Mouse (Mus musculus): Measurements from ENCODE around the gene Eva1c. TPM values are rescaled to one million over a fixed set of nuclear protein-coding genes. Genes with fewer than 3 reads are reported as not detected.

Eva1c gene
- polyA plus RNA-seq, 1 experiment from 2014 or later: 0.52 TPM

DNA sequence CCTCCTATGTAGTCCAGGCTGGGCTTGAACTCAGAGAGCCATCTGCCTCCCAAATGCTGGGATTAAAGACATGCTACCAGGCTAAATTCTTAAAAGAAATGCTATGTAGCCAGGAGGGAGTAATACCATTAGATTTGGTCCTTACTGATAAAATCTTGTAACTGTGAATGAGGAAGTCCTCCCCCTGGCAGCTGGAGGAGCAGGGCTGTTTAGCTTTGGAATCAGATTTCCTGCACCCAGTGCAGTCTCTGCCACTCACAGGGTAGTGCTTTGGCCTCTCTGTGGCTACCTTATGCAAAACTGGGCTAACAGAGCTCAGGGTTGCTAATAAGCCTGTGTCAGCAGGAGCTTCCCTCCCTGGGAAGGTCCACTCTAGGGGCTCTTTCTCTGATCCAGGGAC is 31.8 kb upstream of the Eva1c start:
- Histone ChIP-seq H3K36me3 (replicated peaks; ENCODE audit: control insufficient read depth, insufficient read depth, low read depth, low read length) (peaks cover under 1% of the 10 kb centered on the region; the same call in 1 of the 2 replicates), H3K4me3 (ENCODE audit: low read depth, low read length) (no peak overlapping the region), H3K27me3 (ENCODE audit: control insufficient read depth, insufficient read depth, low read length) (no peaks in the 10 kb centered on the region), H3K4me2 (ENCODE audit: low read depth, low read length) (no peak overlapping the region), H3K9me3 (replicated peaks; ENCODE audit: control insufficient read depth, low read length) (no peaks in the 10 kb centered on the region), H3K4me1 (ENCODE audit: control insufficient read depth, insufficient read depth, low read length) (no peaks in the 10 kb centered on the region), H3K27ac (replicated peaks; ENCODE audit: low read depth, low read length) (no peak overlapping the region), H3K9ac (replicated peaks; ENCODE audit: low read length) (no peak overlapping the region)
- ATAC-seq (replicated peaks; ENCODE audit: insufficient number of reproducible peaks, low FRiP score, low TSS enrichment, low read depth): no peak
- no peak for DNase-seq (ENCODE audit: low spot score)

- Histone ChIP-seq H3K27ac (replicated peaks; ENCODE audit: low read depth, low read length) (no peak overlapping the region), H3K27me3 (ENCODE audit: control insufficient read depth, insufficient read depth, low read length) (no peaks in the 10 kb centered on the region), H3K4me2 (ENCODE audit: low read depth, low read length) (no peak overlapping the region), H3K4me3 (ENCODE audit: low read depth, low read length) (no peak overlapping the region), H3K36me3 (replicated peaks; ENCODE audit: control insufficient read depth, insufficient read depth, low read depth, low read length) (peaks cover 2% of the 10 kb centered on the region; the same call in 1 of the 2 replicates), H3K9ac (replicated peaks; ENCODE audit: low read length) (no peak overlapping the region), H3K9me3 (replicated peaks; ENCODE audit: control insufficient read depth, low read length) (no peaks in the 10 kb centered on the region), H3K4me1 (ENCODE audit: control insufficient read depth, insufficient read depth, low read length) (no peaks in the 10 kb centered on the region)
- no peak for ATAC-seq (replicated peaks; ENCODE audit: insufficient number of reproducible peaks, low FRiP score, low TSS enrichment, low read depth)
- no peak for DNase-seq (ENCODE audit: low spot score)
- 88% methylated on average over 8 of the region's 8 CpGs for WGBS
These were observed 28.1 kb upstream of the Eva1c start for GRCm38 (mm10) chr16:90798446-90798845.

DNA sequence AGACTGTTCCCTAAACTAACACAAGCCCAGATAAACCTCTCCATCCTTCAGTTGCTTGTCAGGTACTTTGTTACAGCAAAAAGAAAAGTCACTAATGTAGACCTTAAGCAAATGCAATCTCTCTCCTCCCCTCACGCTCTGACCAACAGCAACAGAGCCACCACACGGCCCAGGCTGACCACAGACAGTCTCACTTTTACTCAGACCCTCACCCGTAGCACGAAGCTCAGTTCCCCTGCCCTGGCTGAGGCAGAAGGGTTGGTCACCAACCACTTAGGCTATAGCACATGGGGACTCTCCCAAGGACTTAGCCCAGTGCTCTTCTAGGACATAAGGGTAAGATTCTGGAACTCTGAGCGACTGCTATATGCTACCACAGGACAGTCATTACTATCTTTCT is 27.7 kb upstream of the Eva1c start:
- no peaks in the 10 kb centered on the region for H3K9me3 ChIP-seq (replicated peaks; ENCODE audit: control insufficient read depth, low read length)
- no peaks in the 10 kb centered on the region for H3K27me3 ChIP-seq (ENCODE audit: control insufficient read depth, insufficient read depth, low read length)
- H3K4me2 ChIP-seq (ENCODE audit: low read depth, low read length): no peak overlapping the region
- H3K36me3 ChIP-seq (replicated peaks; ENCODE audit: control insufficient read depth, insufficient read depth, low read depth, low read length): peaks cover 2% of the 10 kb centered on the region; the same call in 1 of the 2 replicates
- no peak overlapping the region for H3K27ac ChIP-seq (replicated peaks; ENCODE audit: low read depth, low read length)
- ATAC-seq (replicated peaks; ENCODE audit: insufficient number of reproducible peaks, low FRiP score, low TSS enrichment, low read depth) (no peak), DNase-seq (ENCODE audit: low spot score) (no peak)
- no peak overlapping the region for H3K9ac ChIP-seq (replicated peaks; ENCODE audit: low read length)
- no peak overlapping the region for H3K4me3 ChIP-seq (ENCODE audit: low read depth, low read length)
- H3K4me1 ChIP-seq (ENCODE audit: control insufficient read depth, insufficient read depth, low read length): no peaks in the 10 kb centered on the region
- WGBS: 90% methylated on average over 5 of the region's 5 CpGs

- H3K9ac ChIP-seq (replicated peaks; ENCODE audit: low read length): no peak overlapping the region
- no peak overlapping the region for H3K27ac ChIP-seq (replicated peaks; ENCODE audit: low read depth, low read length)
- ATAC-seq (replicated peaks; ENCODE audit: insufficient number of reproducible peaks, low FRiP score, low TSS enrichment, low read depth) (no peak), DNase-seq (ENCODE audit: low spot score) (no peak)
- H3K36me3 ChIP-seq (replicated peaks; ENCODE audit: control insufficient read depth, insufficient read depth, low read depth, low read length): peaks cover 2% of the 10 kb centered on the region
- no peaks in the 10 kb centered on the region for H3K9me3 ChIP-seq (replicated peaks; ENCODE audit: control insufficient read depth, low read length)
- no peaks in the 10 kb centered on the region for H3K4me1 ChIP-seq (ENCODE audit: control insufficient read depth, insufficient read depth, low read length)
- H3K4me3 ChIP-seq (ENCODE audit: low read depth, low read length): no peak overlapping the region
- H3K4me2 ChIP-seq (ENCODE audit: low read depth, low read length): no peak overlapping the region
- 87% methylated on average over 10 of the region's 10 CpGs for WGBS
- no peaks in the 10 kb centered on the region for H3K27me3 ChIP-seq (ENCODE audit: control insufficient read depth, insufficient read depth, low read length)
These were observed 26.7 kb upstream of the Eva1c start for GRCm38 (mm10) chr16:90799840-90800239.

DNA sequence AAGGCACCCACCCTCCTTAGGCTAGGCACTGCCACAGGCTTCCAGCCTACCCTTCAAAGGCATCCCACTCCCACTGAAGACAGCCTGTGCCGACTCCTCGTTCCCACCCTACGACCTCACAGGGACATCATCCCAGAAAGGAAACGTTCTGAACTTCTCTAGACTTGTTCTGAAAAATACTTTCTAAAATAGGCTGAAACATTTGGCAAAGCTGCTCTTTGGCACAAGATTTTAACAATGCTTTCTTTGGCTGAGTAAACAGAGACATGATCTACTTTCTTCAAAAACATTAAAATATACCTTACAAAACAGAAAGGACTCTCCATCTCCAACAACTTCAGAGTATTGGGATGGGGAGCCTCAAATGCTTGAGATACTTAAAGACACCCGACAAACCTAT is 25.3 kb upstream of the Eva1c start:
- DNase-seq (ENCODE audit: low spot score): no peak
- Histone ChIP-seq H3K4me1 (ENCODE audit: control insufficient read depth, insufficient read depth, low read length) (no peaks in the 10 kb centered on the region), H3K36me3 (replicated peaks; ENCODE audit: control insufficient read depth, insufficient read depth, low read depth, low read length) (peaks cover 2% of the 10 kb centered on the region)

DNA sequence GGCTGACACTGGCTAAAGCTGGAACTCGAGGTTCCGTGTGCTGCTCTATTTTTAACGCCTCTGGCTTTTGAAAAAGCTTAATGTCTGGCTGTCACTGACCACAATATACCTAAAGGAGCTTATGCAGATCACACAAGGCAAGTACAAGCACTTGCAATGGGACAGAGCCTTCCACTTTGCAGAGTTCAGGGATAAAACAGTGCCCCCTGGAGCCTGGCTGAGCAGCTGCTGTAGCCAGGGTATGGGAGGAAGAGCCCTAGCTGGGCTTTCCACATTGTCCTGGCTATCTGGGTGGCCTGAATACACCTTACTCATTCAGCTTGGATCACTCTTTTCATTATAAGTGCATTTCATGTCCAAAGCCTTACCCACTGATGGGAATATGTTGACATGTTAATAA is 24.6 kb upstream of the Eva1c start:
- Histone ChIP-seq H3K4me2 (ENCODE audit: low read depth, low read length) (no peak overlapping the region), H3K27ac (replicated peaks; ENCODE audit: low read depth, low read length) (no peak overlapping the region), H3K27me3 (ENCODE audit: control insufficient read depth, insufficient read depth, low read length) (no peaks in the 10 kb centered on the region), H3K36me3 (replicated peaks; ENCODE audit: control insufficient read depth, insufficient read depth, low read depth, low read length) (peaks cover 2% of the 10 kb centered on the region), H3K4me1 (ENCODE audit: control insufficient read depth, insufficient read depth, low read length) (no peaks in the 10 kb centered on the region), H3K9me3 (replicated peaks; ENCODE audit: control insufficient read depth, low read length) (no peaks in the 10 kb centered on the region), H3K4me3 (ENCODE audit: low read depth, low read length) (no peak overlapping the region), H3K9ac (replicated peaks; ENCODE audit: low read length) (no peak overlapping the region)
- DNase-seq (ENCODE audit: low spot score) (peak; percentile 24), ATAC-seq (replicated peaks; ENCODE audit: insufficient number of reproducible peaks, low FRiP score, low TSS enrichment, low read depth) (no peak)
- 88% methylated on average over 3 of the region's 3 CpGs for WGBS

More for the DNA sequence above, 25.3 kb upstream of the Eva1c start:
- H3K9ac ChIP-seq (replicated peaks; ENCODE audit: low read length): no peak overlapping the region
- no peaks in the 10 kb centered on the region for H3K9me3 ChIP-seq (replicated peaks; ENCODE audit: control insufficient read depth, low read length)
- no peak overlapping the region for H3K27ac ChIP-seq (replicated peaks; ENCODE audit: low read depth, low read length)
- no peak overlapping the region for H3K4me3 ChIP-seq (ENCODE audit: low read depth, low read length)
- no peak overlapping the region for H3K4me2 ChIP-seq (ENCODE audit: low read depth, low read length)
- WGBS: 91% methylated on average over 5 of the region's 5 CpGs
- ATAC-seq (replicated peaks; ENCODE audit: insufficient number of reproducible peaks, low FRiP score, low TSS enrichment, low read depth): no peak
- no peaks in the 10 kb centered on the region for H3K27me3 ChIP-seq (ENCODE audit: control insufficient read depth, insufficient read depth, low read length)

- Histone ChIP-seq H3K9me3 (replicated peaks; ENCODE audit: control insufficient read depth, low read length) (no peaks in the 10 kb centered on the region), H3K36me3 (replicated peaks; ENCODE audit: control insufficient read depth, insufficient read depth, low read depth, low read length) (peaks cover 2% of the 10 kb centered on the region), H3K4me2 (ENCODE audit: low read depth, low read length) (no peak overlapping the region), H3K27ac (replicated peaks; ENCODE audit: low read depth, low read length) (no peak overlapping the region), H3K9ac (replicated peaks; ENCODE audit: low read length) (no peak overlapping the region), H3K4me3 (ENCODE audit: low read depth, low read length) (no peak overlapping the region), H3K4me1 (ENCODE audit: control insufficient read depth, insufficient read depth, low read length) (no peaks in the 10 kb centered on the region), H3K27me3 (ENCODE audit: control insufficient read depth, insufficient read depth, low read length) (no peaks in the 10 kb centered on the region)
- WGBS: 93% methylated on average over 5 of the region's 5 CpGs
- DNase-seq (ENCODE audit: low spot score) (no peak), ATAC-seq (replicated peaks; ENCODE audit: insufficient number of reproducible peaks, low FRiP score, low TSS enrichment, low read depth) (no peak)
These were observed 22.1 kb upstream of the Eva1c start for GRCm38 (mm10) chr16:90804466-90804865.

DNA sequence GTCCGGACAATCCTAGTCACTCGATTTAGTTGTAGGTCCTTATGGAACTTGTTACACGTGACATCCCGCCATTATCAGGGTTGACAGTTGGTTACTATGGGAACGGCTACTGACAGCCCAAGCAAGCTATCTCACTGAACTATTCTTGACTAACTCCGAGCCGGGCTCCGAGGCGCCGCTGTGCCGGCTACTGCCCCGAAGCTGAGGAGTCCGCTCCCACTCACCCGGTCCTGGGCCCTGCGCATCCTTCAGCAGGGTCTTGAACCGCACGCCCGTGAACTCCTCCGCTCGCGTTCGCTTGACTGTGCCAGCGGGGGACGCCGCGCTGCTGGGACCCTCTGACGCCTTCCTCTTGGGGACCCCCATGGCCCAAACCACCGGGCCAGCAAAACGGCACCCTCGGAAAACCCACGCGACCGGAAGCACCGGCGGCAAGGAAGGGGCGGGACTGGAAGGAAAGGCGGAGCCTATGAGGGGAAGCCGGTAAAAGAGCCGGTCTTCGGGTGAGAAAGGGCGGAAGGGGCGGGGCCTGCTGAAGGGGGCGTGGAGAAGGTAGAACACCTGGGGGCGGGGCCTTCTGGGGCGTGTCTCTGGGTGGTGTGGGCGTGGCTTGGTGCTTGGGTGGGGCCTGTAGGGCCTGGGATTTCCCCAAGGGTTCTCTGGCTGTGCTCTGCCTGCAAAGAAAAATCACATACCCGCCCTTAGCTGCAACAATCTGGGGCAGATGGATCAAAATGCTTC is 16.4 kb upstream of the Eva1c start, which contains the start of gene Urb1:
TSS of gene Urb1 (minus strand) at position 439 of the 741 bp plus-strand sequence.
- ATAC-seq (replicated peaks; ENCODE audit: insufficient number of reproducible peaks, low FRiP score, low TSS enrichment, low read depth): peak; percentile 88
- no peaks in the 10 kb centered on the region for H3K27me3 ChIP-seq (ENCODE audit: control insufficient read depth, insufficient read depth, low read length)
- H3K27ac ChIP-seq (replicated peaks; ENCODE audit: low read depth, low read length): 0 out of 2 replicates have a peak within 1 kb of the TSS, but pooled peaks have one; percentile 43
- H3K36me3 ChIP-seq (replicated peaks; ENCODE audit: control insufficient read depth, insufficient read depth, low read depth, low read length): no peaks in the 10 kb centered on the region
- H3K4me2 ChIP-seq (ENCODE audit: low read depth, low read length): peak within 1 kb of the TSS; percentile 63
- under 1% methylated on average over 47 of the region's 47 CpGs for WGBS
- no peaks in the 10 kb centered on the region for H3K9me3 ChIP-seq (replicated peaks; ENCODE audit: control insufficient read depth, low read length)
- H3K9ac ChIP-seq (replicated peaks; ENCODE audit: low read length): peak within 1 kb of the TSS; percentile 56
- H3K4me1 ChIP-seq (ENCODE audit: control insufficient read depth, insufficient read depth, low read length): no peaks in the 10 kb centered on the region
- H3K4me3 ChIP-seq (ENCODE audit: low read depth, low read length): peak within 1 kb of the TSS; percentile 63
- peak; percentile 99 for DNase-seq (ENCODE audit: low spot score)
